Mouse (Mus musculus): ENCODE measurements around the gene Actr5. TPM values are rescaled to one million over a fixed set of nuclear protein-coding genes. Genes with fewer than 3 reads are reported as not detected.

Gene Actr5
- total and polyA plus RNA-seq, 3 experiments = 17.0 to 20.8 TPM; not detected in 1

GRCm38 (mm10) chr2:158628858-158629257, 4.2 kb downstream of the Actr5 start:
- Histone ChIP-seq H3K9me3 (replicated peaks; ENCODE audit: insufficient read depth, low read length) (no peaks in the 10 kb centered on the region), H3K4me3 (ENCODE audit: control insufficient read depth in 1 of 2, insufficient read depth in 1 of 2, low read depth in 2 of 2, low read length in 2 of 2) (no peak overlapping the region), H3K27me3 (ENCODE audit: control insufficient read depth in 1 of 2, insufficient read depth in 2 of 2, low read length in 2 of 2) (no peaks in the 10 kb centered on the region; a peak in 1 of 4 replicates), H3K4me1 (ENCODE audit: control insufficient read depth in 1 of 2, insufficient read depth in 2 of 2, low read length in 2 of 2) (peaks cover 0 to 3% of the 10 kb centered on the region in 2 experiments; a peak in 1 of 4 replicates), H3K36me3 (ENCODE audit: control insufficient read depth in 1 of 2, insufficient read depth in 2 of 2, low read length in 2 of 2) (peaks cover 5 to 7% of the 10 kb centered on the region in 2 experiments; a peak in 3 of 4 replicates), H3K27ac (ENCODE audit: control insufficient read depth, low read depth, low read length) (no peak overlapping the region), H3K79me2 (ENCODE audit: control insufficient read depth, insufficient read depth, low read length, poor library complexity) (peaks cover 12% of the 10 kb centered on the region), H3K9ac (ENCODE audit: control insufficient read depth, low read depth, low read length, poor library complexity, severe bottlenecking) (no peak overlapping the region)
- TF ChIP-seq CHD1 (IDR thresholded peaks at IDR 0.05; ENCODE audit: low read depth, low read length) = no peak
- TF ChIP-seq MEF2A (IDR thresholded peaks at IDR 0.05; ENCODE audit: extremely low read depth, insufficient replicate concordance, low read depth, low read length, poor library complexity, severe bottlenecking) = no peak
- TF ChIP-seq SMC3 (IDR thresholded peaks at IDR 0.05; ENCODE audit: low read depth, low read length) = peak; percentile 12; the same call in 1 of the 2 replicates
- peak in 2 of 3 experiments; percentile 2 to 13; a peak in 1 of 6 replicates for TF ChIP-seq CTCF (IDR thresholded peaks at IDR 0.05 in 2 of 3, conservative IDR thresholded peaks at IDR 0.05 in 1 of 3; ENCODE audit: control insufficient read depth in 1 of 3, insufficient read depth in 1 of 3, low read depth in 2 of 3, low read length in 3 of 3, poor library complexity in 1 of 3, severe bottlenecking in 1 of 3)
- no peak for TF ChIP-seq GABPA (IDR thresholded peaks at IDR 0.05; ENCODE audit: low read depth, low read length)
- DNase-seq (ENCODE audit: low read depth, low spot score) = no peak

- H3K9me3 ChIP-seq (replicated peaks; ENCODE audit: insufficient read depth, low read length) = no peaks in the 10 kb centered on the region
- peaks cover 0 to 3% of the 10 kb centered on the region in 2 experiments; a peak in 1 of 4 replicates for H3K4me1 ChIP-seq (ENCODE audit: control insufficient read depth in 1 of 2, insufficient read depth in 2 of 2, low read length in 2 of 2)
- DNase-seq (ENCODE audit: low read depth, low spot score) = no peak
- H3K9ac ChIP-seq (ENCODE audit: control insufficient read depth, low read depth, low read length, poor library complexity, severe bottlenecking) = no peak overlapping the region
- H3K36me3 ChIP-seq (ENCODE audit: control insufficient read depth in 1 of 2, insufficient read depth in 2 of 2, low read length in 2 of 2) = peaks cover 5 to 7% of the 10 kb centered on the region in 2 experiments; a peak in 3 of 4 replicates
- H3K79me2 ChIP-seq (ENCODE audit: control insufficient read depth, insufficient read depth, low read length, poor library complexity) = peaks cover 12% of the 10 kb centered on the region
- no peaks in the 10 kb centered on the region; a peak in 1 of 4 replicates for H3K27me3 ChIP-seq (ENCODE audit: control insufficient read depth in 1 of 2, insufficient read depth in 2 of 2, low read length in 2 of 2)
- H3K4me3 ChIP-seq (ENCODE audit: control insufficient read depth in 1 of 2, insufficient read depth in 1 of 2, low read depth in 2 of 2, low read length in 2 of 2) = no peak overlapping the region
- TF ChIP-seq POLR2AphosphoS5 (IDR thresholded peaks at IDR 0.05; ENCODE audit: borderline replicate concordance, low read depth, low read length) (no peak), RAD21 (IDR thresholded peaks at IDR 0.05; ENCODE audit: low read depth, low read length) (peak; percentile 30), JUND (IDR thresholded peaks at IDR 0.05; ENCODE audit: low read depth, low read length) (no peak), CTCF (IDR thresholded peaks at IDR 0.05 in 2 of 3, conservative IDR thresholded peaks at IDR 0.05 in 1 of 3; ENCODE audit: control insufficient read depth in 1 of 3, insufficient read depth in 1 of 3, low read depth in 2 of 3, low read length in 3 of 3, poor library complexity in 1 of 3, severe bottlenecking in 1 of 3) (peak; percentile 43 to 58 (median 51)), SMC3 (IDR thresholded peaks at IDR 0.05; ENCODE audit: low read depth, low read length) (peak; percentile 46)
- H3K27ac ChIP-seq (ENCODE audit: control insufficient read depth, low read depth, low read length) = no peak overlapping the region
Measured at GRCm38 (mm10) chr2:158629414-158629813, 4.7 kb downstream of the Actr5 start.

GRCm38 (mm10) chr2:158631873-158632272, 7.2 kb downstream of the Actr5 start:
- DNase-seq (ENCODE audit: low read depth, low spot score) = no peak
- H3K27me3 ChIP-seq (ENCODE audit: control insufficient read depth in 1 of 2, insufficient read depth in 2 of 2, low read length in 2 of 2) = no peaks in the 10 kb centered on the region

More at GRCm38 (mm10) chr2:158631873-158632272, 7.2 kb downstream of the Actr5 start:
- Histone ChIP-seq H3K4me3 (ENCODE audit: control insufficient read depth in 1 of 2, insufficient read depth in 1 of 2, low read depth in 2 of 2, low read length in 2 of 2) (no peak overlapping the region), H3K36me3 (ENCODE audit: control insufficient read depth in 1 of 2, insufficient read depth in 2 of 2, low read length in 2 of 2) (peaks cover 2 to 7% of the 10 kb centered on the region in 2 experiments; a peak in 3 of 4 replicates), H3K79me2 (ENCODE audit: control insufficient read depth, insufficient read depth, low read length, poor library complexity) (no peaks in the 10 kb centered on the region; the same call in 1 of the 2 replicates), H3K9ac (ENCODE audit: control insufficient read depth, low read depth, low read length, poor library complexity, severe bottlenecking) (no peak overlapping the region), H3K9me3 (replicated peaks; ENCODE audit: insufficient read depth, low read length) (no peaks in the 10 kb centered on the region), H3K27ac (ENCODE audit: control insufficient read depth, low read depth, low read length) (no peak overlapping the region), H3K4me1 (ENCODE audit: control insufficient read depth in 1 of 2, insufficient read depth in 2 of 2, low read length in 2 of 2) (peaks cover 0 to 3% of the 10 kb centered on the region in 2 experiments; a peak in 1 of 4 replicates)
- TF ChIP-seq MYC (IDR thresholded peaks at IDR 0.05; ENCODE audit: low read depth, low read length) = no peak
- TF ChIP-seq RCOR1 (IDR thresholded peaks at IDR 0.05; ENCODE audit: low read depth, low read length) = no peak
- no peak for TF ChIP-seq GABPA (IDR thresholded peaks at IDR 0.05; ENCODE audit: low read depth, low read length)
- TF ChIP-seq POLR2A (IDR thresholded peaks at IDR 0.05; ENCODE audit: control insufficient read depth in 1 of 2, insufficient read depth in 1 of 2, low read depth in 1 of 2, low read length in 2 of 2, poor library complexity in 1 of 2) = no peak
- TF ChIP-seq GATA1 (IDR thresholded peaks at IDR 0.05; ENCODE audit: low read depth, low read length) = no peak
- no peak for TF ChIP-seq EP300 (IDR thresholded peaks at IDR 0.05; ENCODE audit: low read depth in 1 of 2, low read length in 2 of 2)
- TF ChIP-seq CHD1 (IDR thresholded peaks at IDR 0.05; ENCODE audit: low read depth, low read length) = no peak
- TF ChIP-seq POLR2AphosphoS2 (IDR thresholded peaks at IDR 0.05; ENCODE audit: low read length) = no peak
- no peak for TF ChIP-seq USF2 (IDR thresholded peaks at IDR 0.05; ENCODE audit: borderline replicate concordance in 1 of 2, insufficient read depth in 1 of 2, low read depth in 1 of 2, low read length in 2 of 2)
- TF ChIP-seq NELFE (IDR thresholded peaks at IDR 0.05; ENCODE audit: low read depth, low read length) = no peak
- no peak for TF ChIP-seq RAD21 (IDR thresholded peaks at IDR 0.05; ENCODE audit: low read depth, low read length)
- TF ChIP-seq ZC3H11A (IDR thresholded peaks at IDR 0.05; ENCODE audit: low read depth, low read length) = no peak
- TF ChIP-seq HCFC1 (IDR thresholded peaks at IDR 0.05; ENCODE audit: low read depth, low read length) = no peak

All from MEL (cell line).